Mouse (Mus musculus) embryonic facial prominence, embryonic 13.5 days (tissue): ENCODE results near the gene Asic5. TPM values are rescaled to one million over a fixed set of nuclear protein-coding genes. Genes with fewer than 3 reads are reported as not detected.

Experiments used
- ATAC-seq: fragments of 200-750 bp; cut with Nextera tagmentation; 2 replicates; pipeline ENCODE4 v1.8.0; 2017; ENCODE audit warnings: low read depth; ENCODE audit not compliant: insufficient number of reproducible peaks, insufficient read depth, low FRiP score, low TSS enrichment
- H3K27ac ChIP-seq: fragments of 300-500 bp; sonication (generic); 2 replicates; pipeline ENCODE4 v1.5.1; 2015; ENCODE audit warnings: moderate library complexity, mild to moderate bottlenecking, inconsistent platforms
- H3K27me3 ChIP-seq: fragments of 300-500 bp; sonication (generic); 2 replicates; pipeline ENCODE4 v1.6.1; 2015; ENCODE audit warnings: mild to moderate bottlenecking, inconsistent platforms
- H3K36me3 ChIP-seq: fragments of 300-500 bp; sonication (generic); 2 replicates; pipeline ENCODE4 v1.6.1; 2015; ENCODE audit warnings: mild to moderate bottlenecking, inconsistent platforms
- H3K4me1 ChIP-seq: fragments of 300-500 bp; sonication (generic); 2 replicates; pipeline ENCODE4 v1.6.1; 2015; ENCODE audit warnings: inconsistent platforms
- H3K4me2 ChIP-seq: fragments of 300-500 bp; sonication (generic); 2 replicates; pipeline ENCODE4 v1.6.1; 2015; ENCODE audit warnings: moderate library complexity, mild to moderate bottlenecking, inconsistent platforms
- H3K4me3 ChIP-seq: fragments of 300-500 bp; sonication (generic); 2 replicates; pipeline ENCODE4 v1.5.1; 2015; ENCODE audit warnings: mild to moderate bottlenecking, inconsistent platforms
- H3K9ac ChIP-seq: fragments of 300-500 bp; sonication (generic); 2 replicates; pipeline ENCODE4 v1.6.1; 2015; ENCODE audit warnings: mild to moderate bottlenecking, inconsistent platforms
- H3K9me3 ChIP-seq: fragments of 300-500 bp; sonication (generic); 2 replicates; pipeline ENCODE4 v1.6.1; 2016; ENCODE audit warnings: inconsistent platforms
- WGBS: fragments of 180-500 bp; shearing (Covaris S2); methylation state at CpG from one replicate; pipeline ENCODE4 v1.1.7; 2015; ENCODE audit warnings: mixed read lengths; 5-methylcytosine and 5-hydroxymethylcytosine counted together
- polyA plus RNA-seq: library from polyadenylated mRNA; unstranded; fragments of >200 nt; fragmentation: Nextera tagmentation; extraction: Ambion mirVana; gene quantifications from 2 replicates; pipeline ENCODE4 v1.2.1, GENCODE M21; 2015

The Asic5 gene
- polyA plus RNA-seq: not detected in 2 replicates

GRCm38 (mm10) chr3:81981990-81982389 is at the start of gene Asic5:
TSS of gene Asic5 (plus strand) at chr3:81982290.
- no peaks in the 10 kb centered on the region for H3K36me3 ChIP-seq
- no peaks in the 10 kb centered on the region for H3K27me3 ChIP-seq
- no peaks in the 10 kb centered on the region for H3K9me3 ChIP-seq
- no peak within 1 kb of the TSS for H3K27ac ChIP-seq
- WGBS: 81% methylated on average over 5 of the region's 5 CpGs
- no peak within 1 kb of the TSS for H3K4me3 ChIP-seq
- no peak within 1 kb of the TSS for H3K4me2 ChIP-seq
- H3K9ac ChIP-seq: no peak within 1 kb of the TSS
- H3K4me1 ChIP-seq: no peaks in the 10 kb centered on the region
- ATAC-seq: no peak

GRCm38 (mm10) chr3:81933348-81933747 is 48.7 kb upstream of the Asic5 start:
- H3K9me3 ChIP-seq: no peaks in the 10 kb centered on the region
- H3K4me3 ChIP-seq: no peak overlapping the region
- H3K4me2 ChIP-seq: no peak overlapping the region
- no peaks in the 10 kb centered on the region for H3K27me3 ChIP-seq
- no peaks in the 10 kb centered on the region for H3K36me3 ChIP-seq
- H3K9ac ChIP-seq: no peak overlapping the region
- no peaks in the 10 kb centered on the region for H3K4me1 ChIP-seq
- no peak overlapping the region for H3K27ac ChIP-seq
- ATAC-seq: no peak
- WGBS: 78% methylated on average over 4 of the region's 4 CpGs

GRCm38 (mm10) chr3:81938924-81939323 is 43.2 kb upstream of the Asic5 start:
- Histone ChIP-seq H3K27me3 (no peaks in the 10 kb centered on the region), H3K4me1 (no peaks in the 10 kb centered on the region), H3K4me3 (no peak overlapping the region), H3K9me3 (no peaks in the 10 kb centered on the region), H3K9ac (no peak overlapping the region), H3K27ac (no peak overlapping the region), H3K36me3 (no peaks in the 10 kb centered on the region), H3K4me2 (no peak overlapping the region)
- WGBS: 53% methylated on average over 3 of the region's 3 CpGs
- ATAC-seq: no peak

- no peaks in the 10 kb centered on the region for H3K36me3 ChIP-seq
- H3K4me2 ChIP-seq: no peak overlapping the region
- no peak overlapping the region for H3K9ac ChIP-seq
- no peaks in the 10 kb centered on the region for H3K27me3 ChIP-seq
- H3K9me3 ChIP-seq: no peaks in the 10 kb centered on the region
- no peak overlapping the region for H3K4me3 ChIP-seq
- no peak overlapping the region for H3K27ac ChIP-seq
- no peak for ATAC-seq
- no peaks in the 10 kb centered on the region for H3K4me1 ChIP-seq
- 84% methylated on average over 3 of the region's 3 CpGs for WGBS
Measured at GRCm38 (mm10) chr3:81942341-81942740, 39.7 kb upstream of the Asic5 start.

GRCm38 (mm10) chr3:81943097-81943496 is 39.0 kb upstream of the Asic5 start:
- H3K4me2 ChIP-seq: no peak overlapping the region
- no peaks in the 10 kb centered on the region for H3K9me3 ChIP-seq
- WGBS: 76% methylated on average over 3 of the region's 3 CpGs
- ATAC-seq: no peak
- H3K4me3 ChIP-seq: no peak overlapping the region
- H3K27me3 ChIP-seq: no peaks in the 10 kb centered on the region
- H3K9ac ChIP-seq: no peak overlapping the region
- H3K36me3 ChIP-seq: no peaks in the 10 kb centered on the region
- H3K4me1 ChIP-seq: no peaks in the 10 kb centered on the region
- no peak overlapping the region for H3K27ac ChIP-seq

GRCm38 (mm10) chr3:81944851-81945393 is 37.2 kb upstream of the Asic5 start:
- no peaks in the 10 kb centered on the region for H3K4me1 ChIP-seq
- no peak overlapping the region for H3K9ac ChIP-seq
- H3K36me3 ChIP-seq: no peaks in the 10 kb centered on the region
- no peaks in the 10 kb centered on the region for H3K27me3 ChIP-seq
- no peak overlapping the region for H3K4me3 ChIP-seq
- WGBS: 84% methylated on average over 7 of the region's 7 CpGs
- H3K27ac ChIP-seq: no peak overlapping the region
- H3K4me2 ChIP-seq: no peak overlapping the region
- ATAC-seq: no peak
- H3K9me3 ChIP-seq: no peaks in the 10 kb centered on the region

GRCm38 (mm10) chr3:81949048-81949447 is 33.0 kb upstream of the Asic5 start:
- Histone ChIP-seq H3K27ac (no peak overlapping the region), H3K36me3 (no peaks in the 10 kb centered on the region), H3K4me1 (no peaks in the 10 kb centered on the region), H3K4me3 (no peak overlapping the region), H3K9ac (no peak overlapping the region), H3K27me3 (no peaks in the 10 kb centered on the region), H3K9me3 (no peaks in the 10 kb centered on the region), H3K4me2 (no peak overlapping the region)
- 77% methylated on average over 1 of the region's 1 CpGs for WGBS
- no peak for ATAC-seq

GRCm38 (mm10) chr3:81951785-81952184 is 30.3 kb upstream of the Asic5 start:
- Histone ChIP-seq H3K36me3 (no peaks in the 10 kb centered on the region), H3K9me3 (no peaks in the 10 kb centered on the region), H3K9ac (no peak overlapping the region), H3K4me3 (no peak overlapping the region), H3K4me1 (no peaks in the 10 kb centered on the region), H3K4me2 (no peak overlapping the region), H3K27ac (no peak overlapping the region), H3K27me3 (no peaks in the 10 kb centered on the region)
- 80% methylated on average over 2 of the region's 2 CpGs for WGBS
- no peak for ATAC-seq

GRCm38 (mm10) chr3:81957484-81957883 is 24.6 kb upstream of the Asic5 start:
- 49% methylated on average over 5 of the region's 5 CpGs for WGBS
- no peaks in the 10 kb centered on the region for H3K27me3 ChIP-seq
- H3K9me3 ChIP-seq: no peaks in the 10 kb centered on the region
- H3K9ac ChIP-seq: no peak overlapping the region
- no peak overlapping the region for H3K4me2 ChIP-seq
- no peaks in the 10 kb centered on the region for H3K4me1 ChIP-seq
- no peak overlapping the region for H3K27ac ChIP-seq
- H3K4me3 ChIP-seq: no peak overlapping the region
- ATAC-seq: no peak
- no peaks in the 10 kb centered on the region for H3K36me3 ChIP-seq

GRCm38 (mm10) chr3:81961336-81961735 is 20.8 kb upstream of the Asic5 start:
- ATAC-seq: no peak
- no peak overlapping the region for H3K9ac ChIP-seq
- H3K27me3 ChIP-seq: no peaks in the 10 kb centered on the region
- H3K4me3 ChIP-seq: no peak overlapping the region
- 84% methylated on average over 5 of the region's 5 CpGs for WGBS
- H3K9me3 ChIP-seq: no peaks in the 10 kb centered on the region
- no peaks in the 10 kb centered on the region for H3K36me3 ChIP-seq
- no peaks in the 10 kb centered on the region for H3K4me1 ChIP-seq
- no peak overlapping the region for H3K4me2 ChIP-seq
- no peak overlapping the region for H3K27ac ChIP-seq

GRCm38 (mm10) chr3:81963768-81964167 is 18.3 kb upstream of the Asic5 start:
- no peaks in the 10 kb centered on the region for H3K27me3 ChIP-seq
- no peaks in the 10 kb centered on the region for H3K4me1 ChIP-seq
- no peak overlapping the region for H3K4me3 ChIP-seq
- H3K36me3 ChIP-seq: no peaks in the 10 kb centered on the region
- H3K9ac ChIP-seq: no peak overlapping the region
- no peak for ATAC-seq
- H3K9me3 ChIP-seq: no peaks in the 10 kb centered on the region
- WGBS: 45% methylated on average over 5 of the region's 5 CpGs
- H3K4me2 ChIP-seq: no peak overlapping the region
- no peak overlapping the region for H3K27ac ChIP-seq

GRCm38 (mm10) chr3:81964596-81964995 is 17.5 kb upstream of the Asic5 start:
- no peak for ATAC-seq
- Histone ChIP-seq H3K27me3 (no peaks in the 10 kb centered on the region), H3K9ac (no peak overlapping the region), H3K27ac (no peak overlapping the region), H3K4me1 (no peaks in the 10 kb centered on the region), H3K4me3 (no peak overlapping the region), H3K4me2 (no peak overlapping the region), H3K9me3 (no peaks in the 10 kb centered on the region), H3K36me3 (no peaks in the 10 kb centered on the region)
- WGBS: 60% methylated on average over 3 of the region's 3 CpGs

- WGBS: 76% methylated on average over 4 of the region's 4 CpGs
- Histone ChIP-seq H3K9ac (no peak overlapping the region), H3K27ac (no peak overlapping the region), H3K9me3 (no peaks in the 10 kb centered on the region), H3K4me1 (no peaks in the 10 kb centered on the region), H3K4me2 (no peak overlapping the region), H3K36me3 (no peaks in the 10 kb centered on the region), H3K4me3 (no peak overlapping the region), H3K27me3 (no peaks in the 10 kb centered on the region)
- no peak for ATAC-seq
Measured at GRCm38 (mm10) chr3:81975607-81976006, 6.5 kb upstream of the Asic5 start.
